Mouse (Mus musculus): ENCODE measurements around the gene Cflar. TPM values are rescaled to one million over a fixed set of nuclear protein-coding genes. Genes with fewer than 3 reads are reported as not detected.
"Not testable (repeated sequence)": the region's sequence is repeated elsewhere in the genome, so short reads cannot be mapped to it uniquely, and the experiment has no call there.

Cflar gene
- total RNA-seq, 2 experiments from 2014 or later = 40.0 to 41.4 TPM

DNA sequence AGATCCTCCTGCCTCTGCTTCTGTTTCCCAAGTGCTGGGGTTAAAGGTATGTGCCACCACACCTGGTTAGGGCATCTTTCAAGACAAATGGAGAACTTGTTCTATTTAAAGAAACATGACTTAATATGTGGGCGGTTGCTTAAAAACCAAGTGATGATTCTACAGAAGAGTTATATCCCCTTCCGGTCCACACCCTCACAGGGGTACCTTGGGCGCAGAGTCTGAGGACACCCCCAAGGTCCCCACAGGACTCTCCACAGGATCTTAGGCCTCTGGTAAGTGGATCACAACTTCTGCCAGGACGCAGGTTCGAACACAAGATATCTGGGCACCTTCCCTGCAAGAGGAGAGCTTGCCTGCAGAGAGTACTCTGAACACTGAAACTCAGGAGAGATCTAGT lies 64.1 kb downstream of the Cflar start:
- no peak for DNase-seq

DNA sequence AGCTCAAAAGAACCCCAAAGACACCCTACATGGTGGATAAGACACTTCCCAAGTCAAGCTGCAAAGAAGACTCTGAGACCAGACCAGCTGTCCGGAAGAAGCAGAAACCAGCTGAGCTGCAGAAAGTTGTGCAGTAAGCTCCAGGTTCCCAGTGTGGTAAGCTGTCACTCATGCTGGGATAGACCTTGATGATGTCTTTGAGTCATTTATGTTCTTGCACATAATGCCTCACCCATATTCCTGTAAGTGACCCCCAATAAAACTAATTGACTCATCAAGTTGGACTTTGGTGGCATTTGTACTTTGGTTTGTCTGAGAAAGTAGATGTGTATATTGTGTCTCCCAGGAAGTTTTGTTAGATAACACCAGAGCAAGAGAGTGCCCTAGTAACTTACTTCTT lies 66.3 kb downstream of the Cflar start:
- DNase-seq = no peak

DNA sequence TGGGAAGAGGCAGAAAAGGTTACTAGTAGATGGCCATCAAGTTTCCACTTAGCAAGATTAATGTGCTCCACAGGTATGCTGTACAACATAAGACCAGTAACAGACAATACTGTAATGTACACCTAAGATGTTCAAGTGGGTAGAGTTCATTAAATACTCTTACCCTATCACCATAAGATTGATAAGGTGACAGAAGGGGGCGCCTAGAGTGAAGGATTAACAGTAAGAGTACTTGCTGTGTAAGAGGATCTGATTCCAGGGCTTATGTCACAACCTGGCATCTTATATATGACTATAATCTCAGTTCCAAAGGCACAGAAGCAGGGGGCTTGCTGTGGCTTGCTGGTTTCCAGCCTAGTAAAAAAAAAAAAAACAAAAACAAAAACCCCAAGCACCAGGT lies 66.9 kb downstream of the Cflar start:
- DNase-seq = no peak

DNA sequence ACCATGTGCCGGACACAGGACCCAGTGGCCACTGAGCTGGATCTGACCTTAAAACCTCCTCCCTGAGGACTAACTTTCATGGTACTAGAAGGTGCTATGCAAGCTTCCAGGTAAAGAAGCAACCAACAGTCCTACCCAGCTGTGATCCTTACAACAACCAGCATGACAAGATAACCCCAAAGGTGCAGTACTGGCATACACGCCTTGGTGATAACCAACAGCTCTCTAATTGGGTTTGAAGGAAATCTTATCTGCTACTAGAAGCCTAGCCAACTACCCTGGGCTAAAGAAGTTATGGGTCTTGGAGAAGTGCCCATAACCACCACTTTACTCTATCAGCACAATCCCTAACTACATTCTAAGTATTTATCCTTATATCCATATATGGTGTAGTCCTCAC lies 75.0 kb downstream of the Cflar start:
- no peak for DNase-seq

DNA sequence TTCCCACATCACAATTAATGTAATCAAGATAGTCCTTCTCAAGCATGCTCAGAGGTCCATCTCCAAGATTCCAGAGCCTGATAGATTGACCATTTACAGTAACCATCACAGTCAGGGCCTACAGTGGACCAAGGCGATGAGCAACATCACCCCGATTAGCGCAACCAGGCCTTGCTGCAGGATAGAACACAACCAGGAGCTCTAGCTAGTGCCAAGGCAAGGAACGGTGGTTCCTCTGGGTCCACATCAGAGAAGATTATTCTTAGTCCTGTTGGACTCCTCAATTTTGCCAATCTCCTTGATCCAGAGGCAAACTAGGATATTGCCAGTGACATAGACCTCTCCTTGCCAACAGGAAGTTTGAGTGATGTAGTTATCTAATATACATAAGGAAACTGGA lies 77.1 kb downstream of the Cflar start:
- DNase-seq = no peak

DNA sequence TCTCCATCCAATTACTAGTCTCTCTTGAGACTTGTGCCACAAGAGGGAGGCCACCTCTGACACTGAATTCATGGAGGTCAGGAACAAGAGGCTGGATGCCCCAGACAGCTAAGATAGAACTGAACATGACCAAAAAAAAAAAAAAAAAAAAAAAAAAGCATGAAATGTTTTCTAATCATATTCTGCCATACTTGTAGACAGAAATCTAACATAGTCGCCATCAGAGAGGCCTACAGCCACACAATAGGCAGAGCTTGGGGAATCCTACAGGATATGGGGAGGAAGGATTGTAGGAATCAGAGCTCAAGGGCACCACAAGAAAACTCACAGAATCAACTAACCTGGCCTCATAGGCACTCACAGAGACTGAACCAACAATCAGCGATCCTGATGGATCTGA lies 83.4 kb downstream of the Cflar start:
- DNase-seq = no peak

DNA sequence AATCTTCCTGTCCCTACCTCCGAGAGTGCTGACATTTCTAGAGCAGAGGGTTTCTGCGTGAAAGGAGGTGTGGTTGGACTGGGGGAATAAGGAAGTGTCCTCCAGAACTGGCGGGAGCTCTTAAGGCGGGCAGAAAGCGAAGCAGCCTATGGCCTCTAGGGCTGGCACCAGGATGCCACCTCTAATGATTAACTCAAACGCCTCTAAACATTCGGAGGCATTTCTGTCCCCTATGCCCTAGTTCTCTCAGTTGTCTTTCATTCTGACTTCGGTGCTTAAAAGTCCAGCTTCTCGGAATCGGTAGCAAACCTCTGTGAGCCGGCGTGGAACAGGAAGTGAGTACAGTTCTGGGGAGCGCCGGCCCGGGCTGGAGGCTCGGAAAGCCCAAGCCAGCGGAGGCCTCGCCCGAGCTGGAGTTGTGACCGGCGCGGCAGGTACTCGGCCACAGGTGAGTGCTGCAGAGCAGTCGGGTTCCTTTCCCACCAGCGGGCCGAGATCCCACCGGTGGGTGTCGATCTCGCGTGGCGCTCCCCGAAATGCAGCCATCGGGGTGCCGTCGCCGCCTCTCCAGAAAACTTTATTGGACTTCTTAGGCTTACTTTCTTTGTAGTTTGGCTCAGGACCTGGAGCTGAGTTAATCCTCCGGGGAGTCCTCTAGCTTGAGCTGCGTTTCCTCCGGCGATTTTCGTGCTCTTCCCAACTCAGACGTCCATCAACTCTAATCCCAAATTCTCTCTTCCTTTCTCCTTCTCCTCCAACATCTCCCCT lies 84.2 kb downstream of the Cflar start, which contains the start of gene Casp8:
Casp8 (plus strand) TSS at position 84 of the 768 bp plus-strand sequence.
- peak; percentile 33 for DNase-seq

DNA sequence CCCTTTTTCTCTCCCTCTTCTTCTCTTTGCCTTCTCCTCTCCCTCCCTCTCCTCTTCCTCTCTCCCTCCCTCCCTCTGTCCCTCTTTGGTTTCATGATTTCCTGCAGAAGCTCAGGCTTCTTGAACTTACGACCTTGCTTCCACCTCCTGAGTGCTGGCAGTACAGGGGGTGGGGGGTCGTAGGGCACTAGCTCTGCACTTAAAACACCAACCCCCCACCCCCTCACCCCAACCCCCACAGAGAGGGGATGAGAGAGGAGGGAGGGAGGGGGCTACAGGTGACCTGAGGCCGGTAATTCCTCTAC lies 84.7 kb downstream of the Cflar start:
- DNase-seq = no peak

DNA sequence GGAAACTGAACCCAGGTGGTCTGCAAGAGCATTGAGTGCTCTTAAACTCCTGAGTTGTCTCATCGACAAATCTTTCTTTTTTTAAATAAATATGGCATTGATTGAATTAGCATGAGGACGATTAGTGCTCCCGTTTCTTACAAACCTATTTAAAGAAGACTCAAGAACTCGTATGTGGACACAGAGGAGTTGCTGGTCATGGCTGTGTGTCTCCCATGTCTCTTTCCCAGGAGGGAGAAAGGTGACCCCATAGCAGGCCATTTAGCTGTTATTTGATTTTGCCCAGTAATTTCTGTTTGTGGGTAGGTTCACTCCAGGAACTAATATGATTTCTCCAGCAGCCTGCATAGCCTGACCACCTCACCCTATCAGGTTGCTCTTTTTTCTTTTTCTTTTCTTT lies 85.5 kb downstream of the Cflar start:
- no peak for DNase-seq

DNA sequence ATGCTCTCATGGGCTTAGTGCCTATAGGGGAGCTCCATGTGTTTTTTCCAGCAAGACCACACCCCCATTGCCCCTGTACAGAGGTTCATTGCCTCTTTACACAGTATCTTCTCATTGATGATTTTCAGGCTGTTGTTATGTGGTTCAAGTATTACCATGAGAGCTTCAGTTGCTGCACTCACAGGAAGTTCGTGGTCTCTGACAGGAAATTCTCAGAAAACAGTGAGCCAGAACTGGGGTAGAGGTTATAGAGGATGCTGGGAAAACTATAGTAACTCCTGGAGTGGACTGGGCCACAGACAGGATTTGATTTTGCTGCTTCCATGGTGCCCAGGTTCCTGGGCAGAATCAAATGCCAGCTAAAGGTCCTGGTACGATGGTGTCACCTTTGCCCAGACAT lies 86.1 kb downstream of the Cflar start:
- DNase-seq = no peak

DNA sequence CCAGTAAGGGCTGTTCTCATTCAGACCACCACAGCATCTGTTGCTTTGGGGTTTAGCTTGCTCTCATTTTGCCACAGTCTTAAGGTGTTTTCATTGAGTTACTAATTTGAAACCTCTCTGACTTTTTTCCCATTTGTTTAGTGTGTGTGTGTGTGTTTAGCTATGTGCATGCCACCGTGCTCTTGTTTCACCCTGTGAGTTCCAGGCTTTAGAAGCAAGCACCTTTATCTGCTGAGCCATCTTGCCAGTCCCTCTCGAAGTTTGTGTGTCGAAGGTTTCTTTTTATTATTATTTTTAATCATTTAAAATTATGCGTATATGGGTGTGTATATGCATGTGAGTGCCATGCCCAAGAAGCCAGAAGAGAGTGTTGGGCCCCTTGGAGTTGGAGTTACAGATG lies 87.6 kb downstream of the Cflar start:
- no peak for DNase-seq

DNA sequence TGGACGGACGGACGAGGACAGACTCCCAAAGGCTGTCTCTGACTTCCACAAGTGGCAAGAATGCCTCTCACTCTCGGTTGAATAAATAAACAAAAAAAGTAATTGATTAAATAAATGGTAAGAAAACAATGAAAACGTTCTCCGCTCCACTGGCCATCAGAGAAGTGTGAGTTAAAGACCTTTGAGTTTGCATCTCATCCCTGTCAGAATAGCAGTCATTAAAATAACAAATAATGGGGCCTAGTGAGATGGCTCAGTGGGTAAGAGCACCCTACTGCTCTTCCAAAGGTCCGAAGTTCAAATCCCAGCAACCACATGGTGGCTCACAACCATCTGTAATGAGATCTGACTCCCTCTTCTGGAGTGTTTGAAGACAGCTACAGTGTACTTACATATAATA lies 89.3 kb downstream of the Cflar start:
- DNase-seq = not testable (repeated sequence)

DNA sequence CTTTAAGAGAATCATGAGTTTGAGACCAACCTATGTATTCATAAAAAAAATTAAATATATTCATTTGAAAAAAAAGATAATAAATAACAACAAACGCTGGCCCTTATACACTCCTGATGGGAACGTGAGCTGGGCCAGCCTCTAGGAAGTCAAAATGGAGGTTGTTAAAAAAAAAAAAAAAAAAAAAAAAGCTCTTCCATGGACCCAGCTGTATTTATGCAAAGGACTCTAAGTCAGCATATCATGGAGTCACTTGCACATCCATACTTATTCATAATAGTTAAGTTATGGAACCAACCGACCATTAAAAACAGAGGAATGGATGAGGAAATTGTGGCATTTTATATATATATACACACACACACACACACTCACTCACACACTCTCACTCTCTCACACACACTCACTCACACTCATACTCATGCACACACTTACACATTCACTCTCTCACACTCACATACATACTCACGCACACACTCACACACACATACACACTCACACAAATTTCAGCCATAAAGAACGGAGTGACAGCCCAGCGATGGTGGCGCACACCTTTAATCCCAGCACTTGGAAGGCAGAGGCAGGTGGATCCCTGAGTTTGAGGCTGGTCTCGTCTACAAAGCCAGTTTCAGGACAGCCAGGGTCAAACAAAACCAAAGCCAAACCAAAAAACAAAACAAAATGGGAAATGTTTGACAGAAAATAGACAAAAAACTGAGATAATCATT lies 90.4 kb downstream of the Cflar start:
- no peak for DNase-seq

DNA sequence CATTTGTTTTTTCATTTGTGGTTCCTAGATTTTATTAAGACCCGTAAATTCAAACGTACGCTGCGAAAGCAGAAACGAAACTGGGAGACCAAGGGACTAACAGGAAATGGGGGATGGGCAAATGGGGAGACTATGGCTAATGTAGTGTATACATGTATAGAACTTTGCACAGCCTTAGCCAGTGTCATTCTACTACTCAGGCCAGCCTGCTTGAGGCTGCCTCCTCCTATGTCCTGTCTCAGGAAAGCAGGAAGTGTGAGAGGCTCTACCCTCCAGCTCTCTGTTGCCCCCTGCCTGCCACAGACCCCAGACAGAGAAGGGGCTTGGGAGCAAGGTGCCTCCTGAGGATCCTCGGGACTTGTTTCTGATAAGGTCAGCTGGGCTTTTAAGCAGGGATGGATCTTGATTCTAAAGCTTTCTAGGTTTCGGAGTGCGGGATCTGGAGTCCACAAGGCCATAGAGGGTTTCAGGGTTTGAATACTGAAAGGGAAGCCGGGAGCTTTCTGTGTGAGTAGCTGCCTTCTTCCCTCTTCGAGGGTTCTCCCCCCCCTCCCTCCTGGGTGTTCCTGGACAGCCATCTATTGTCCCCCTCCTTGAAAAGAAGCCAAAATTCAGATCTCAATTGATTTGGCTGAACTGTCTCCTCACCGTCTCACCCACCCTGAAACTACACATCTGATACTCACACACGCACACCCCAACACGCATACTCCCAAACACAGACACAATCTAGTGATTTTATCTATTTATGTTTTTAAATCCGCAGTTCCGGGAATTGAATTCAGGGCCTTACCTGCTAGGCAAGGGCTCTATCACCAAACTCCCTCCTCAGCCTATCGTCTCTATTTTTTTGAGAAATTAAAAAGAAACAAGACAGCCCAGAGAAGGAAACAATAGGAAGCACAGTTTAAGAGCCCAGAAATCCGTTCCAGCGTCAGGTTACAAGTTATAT lies 91.3 kb downstream of the Cflar start:
- DNase-seq = peak; percentile 58

DNA sequence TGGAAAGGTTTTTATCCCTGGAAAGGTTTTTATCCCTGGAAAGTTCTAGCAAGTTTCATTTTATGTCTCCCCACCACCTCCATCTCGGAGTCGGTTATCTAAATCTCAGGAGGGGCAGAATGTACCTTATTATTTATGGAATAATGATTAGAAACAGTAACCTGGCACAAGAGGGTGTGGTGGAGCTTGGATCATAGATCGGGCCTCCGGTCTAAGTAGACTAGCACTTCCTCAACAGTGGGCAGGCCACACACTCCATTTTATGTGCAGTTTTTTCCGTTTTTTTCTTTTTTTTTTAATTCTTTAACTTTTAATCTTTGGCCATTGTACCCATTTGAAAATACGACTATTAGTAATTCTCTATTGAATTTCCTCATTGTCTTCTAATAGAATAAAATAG lies 92.2 kb downstream of the Cflar start:
- DNase-seq = no peak

DNA sequence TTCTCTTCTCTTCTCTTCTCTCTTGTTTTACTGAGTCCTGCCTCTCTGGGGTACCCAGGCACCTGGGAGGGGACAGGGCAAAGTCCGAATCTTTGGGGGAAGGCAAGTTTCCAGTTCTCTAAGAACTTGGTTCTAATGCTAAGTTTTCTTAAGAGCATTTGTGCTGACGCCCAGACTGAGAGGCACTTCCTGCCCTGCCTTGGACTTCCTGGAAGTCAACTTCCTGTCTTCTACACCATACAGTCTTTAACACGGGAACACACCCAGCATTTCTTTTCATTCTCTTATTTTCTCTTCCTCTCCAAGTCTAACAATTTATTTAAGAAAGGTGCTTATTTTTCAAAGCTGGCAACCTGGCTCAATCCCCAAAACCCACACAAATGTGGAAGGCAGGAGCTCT lies 95.3 kb downstream of the Cflar start:
- no peak for DNase-seq

Other genes starting within 250 kb of the Cflar start
- gene Orc2, start 206.4 kb upstream of the Cflar start, total RNA-seq (2021) = 10 to 100 TPM; 10.1 to 11.4 TPM
- 10 to 100 TPM; 11.2 to 11.3 TPM for gene Fam126b, start 125.2 kb upstream of the Cflar start, total RNA-seq (2021)
- gene Ndufb3, start 125.1 kb upstream of the Cflar start, total RNA-seq (2021) = 100 to 1,000 TPM; 162 to 175 TPM
- gene Als2cr12, start 15.5 kb upstream of the Cflar start, total RNA-seq (2021) = not detected
- 1 to 10 TPM; 2.1 to 3.6 TPM for gene Casp8, start 83.9 kb downstream of the Cflar start, total RNA-seq (2021)